Mouse (Mus musculus) heart, embryonic 13.5 days (tissue): ENCODE data around the gene Fez2. TPM values are rescaled to one million over a fixed set of nuclear protein-coding genes. Genes with fewer than 3 reads are reported as not detected.

ENCODE experiments used
- ATAC-seq: fragments of 200-750 bp; cut with Nextera tagmentation; 2 replicates; pipeline ENCODE4 v1.8.0; 2017; ENCODE audit warnings: moderate TSS enrichment; ENCODE audit not compliant: insufficient number of reproducible peaks, low FRiP score, low TSS enrichment; ENCODE audit errors: extremely low read depth
- H3K27ac ChIP-seq: fragments of 300-500 bp; sonication (generic); replicated peaks from 2 replicates; pipeline ENCODE4 v1.5.1; 2015; ENCODE audit warnings: moderate library complexity, mild to moderate bottlenecking, inconsistent platforms
- H3K27me3 ChIP-seq: fragments of 300-500 bp; sonication (generic); replicated peaks from 2 replicates; pipeline ENCODE4 v1.6.1; 2015; ENCODE audit warnings: mild to moderate bottlenecking, inconsistent platforms
- H3K36me3 ChIP-seq: fragments of 300-500 bp; sonication (generic); 2 replicates; pipeline ENCODE4 v1.6.1; 2015; ENCODE audit warnings: mild to moderate bottlenecking, inconsistent platforms
- H3K4me1 ChIP-seq: fragments of 300-500 bp; sonication (generic); 2 replicates; pipeline ENCODE4 v1.6.1; 2015; ENCODE audit warnings: inconsistent platforms
- H3K4me2 ChIP-seq: fragments of 300-500 bp; sonication (generic); 2 replicates; pipeline ENCODE4 v1.6.1; 2015; ENCODE audit warnings: inconsistent platforms, mild to moderate bottlenecking, moderate library complexity
- H3K4me3 ChIP-seq: fragments of 300-500 bp; sonication (generic); 2 replicates; pipeline ENCODE4 v1.5.1; 2015; ENCODE audit warnings: moderate library complexity, mild to moderate bottlenecking, inconsistent platforms
- H3K9ac ChIP-seq: fragments of 300-500 bp; sonication (generic); 2 replicates; pipeline ENCODE4 v1.6.1; 2015; ENCODE audit warnings: inconsistent platforms, mild to moderate bottlenecking, moderate library complexity
- H3K9me3 ChIP-seq: fragments of 300-500 bp; sonication (generic); 2 replicates; pipeline ENCODE4 v1.6.1; 2016; ENCODE audit warnings: inconsistent platforms
- WGBS: fragments of 180-500 bp; shearing (Covaris S2); methylation state at CpG from one replicate; pipeline ENCODE4 v1.1.7; 2015; ENCODE audit warnings: mixed read lengths; 5-methylcytosine and 5-hydroxymethylcytosine counted together
- polyA plus RNA-seq: library from polyadenylated mRNA; unstranded; fragments of >200 nt; fragmentation: Nextera tagmentation; extraction: Ambion mirVana; gene quantifications from 2 replicates; pipeline ENCODE4 v1.2.1, GENCODE M21; 2015

The Fez2 gene
- polyA plus RNA-seq, 1 experiment from 2014 or later: 45.3 TPM

- WGBS: 71% methylated on average over 9 of the region's 9 CpGs
- no peak for ATAC-seq
- no peak overlapping the region for H3K4me2 ChIP-seq
- H3K27me3 ChIP-seq: no peaks in the 10 kb centered on the region
- H3K4me3 ChIP-seq: no peak overlapping the region
- H3K9me3 ChIP-seq: no peaks in the 10 kb centered on the region
- H3K36me3 ChIP-seq: peaks cover 18% of the 10 kb centered on the region; the same call in 1 of the 2 replicates
- H3K9ac ChIP-seq: no peak overlapping the region
- no peak overlapping the region for H3K27ac ChIP-seq
- peaks cover 10% of the 10 kb centered on the region for H3K4me1 ChIP-seq
Measured at GRCm38 (mm10) chr17:78388101-78388847, 29.7 kb downstream of the Fez2 start.

- Histone ChIP-seq H3K36me3 (peaks cover 24% of the 10 kb centered on the region), H3K9ac (no peak overlapping the region), H3K4me2 (no peak overlapping the region), H3K9me3 (no peaks in the 10 kb centered on the region), H3K27ac (0 out of 2 replicates have a peak overlapping the region, but pooled peaks have one; percentile 12), H3K27me3 (no peaks in the 10 kb centered on the region), H3K4me3 (no peak overlapping the region), H3K4me1 (peaks cover 13% of the 10 kb centered on the region)
- no peak for ATAC-seq
- WGBS: 46% methylated on average over 9 of the region's 9 CpGs
Measured at GRCm38 (mm10) chr17:78387665-78388064, 30.3 kb downstream of the Fez2 start.

- H3K4me3 ChIP-seq: no peak overlapping the region
- no peak overlapping the region for H3K4me2 ChIP-seq
- H3K27ac ChIP-seq: no peak overlapping the region
- H3K4me1 ChIP-seq: peaks cover 4% of the 10 kb centered on the region; the same call in 1 of the 2 replicates
- peaks cover 67% of the 10 kb centered on the region for H3K36me3 ChIP-seq
- no peaks in the 10 kb centered on the region for H3K27me3 ChIP-seq
- ATAC-seq: no peak
- no peaks in the 10 kb centered on the region for H3K9me3 ChIP-seq
- 90% methylated on average over 3 of the region's 3 CpGs for WGBS
- H3K9ac ChIP-seq: no peak overlapping the region
Measured at GRCm38 (mm10) chr17:78382321-78382720, 35.6 kb downstream of the Fez2 start.

- Histone ChIP-seq H3K27me3 (no peaks in the 10 kb centered on the region), H3K36me3 (peaks cover 68% of the 10 kb centered on the region), H3K27ac (no peak overlapping the region), H3K4me2 (no peak overlapping the region), H3K4me3 (no peak overlapping the region), H3K9ac (no peak overlapping the region), H3K9me3 (no peaks in the 10 kb centered on the region), H3K4me1 (peaks cover 10% of the 10 kb centered on the region)
- ATAC-seq: no peak
- WGBS: 90% methylated on average over 11 of the region's 11 CpGs
Measured at GRCm38 (mm10) chr17:78379730-78380245, 38.2 kb downstream of the Fez2 start.

- Histone ChIP-seq H3K9ac (no peak overlapping the region), H3K27ac (no peak overlapping the region), H3K9me3 (no peaks in the 10 kb centered on the region), H3K27me3 (no peaks in the 10 kb centered on the region), H3K4me3 (no peak overlapping the region), H3K4me1 (peaks cover 10% of the 10 kb centered on the region), H3K36me3 (peaks cover 70% of the 10 kb centered on the region), H3K4me2 (no peak overlapping the region)
- no peak for ATAC-seq
- WGBS: 80% methylated on average over 8 of the region's 8 CpGs
Measured at GRCm38 (mm10) chr17:78379079-78379729, 38.7 kb downstream of the Fez2 start.

- Histone ChIP-seq H3K9ac (no peak overlapping the region), H3K4me2 (no peak overlapping the region), H3K36me3 (peaks cover 52% of the 10 kb centered on the region), H3K9me3 (no peaks in the 10 kb centered on the region), H3K27ac (no peak overlapping the region), H3K27me3 (no peaks in the 10 kb centered on the region), H3K4me1 (peaks cover 6% of the 10 kb centered on the region), H3K4me3 (no peak overlapping the region)
- WGBS: 52% methylated on average over 8 of the region's 8 CpGs
- ATAC-seq: no peak; the same call in 1 of the 2 replicates
Measured at GRCm38 (mm10) chr17:78376587-78376986, 41.4 kb downstream of the Fez2 start.

DNA sequence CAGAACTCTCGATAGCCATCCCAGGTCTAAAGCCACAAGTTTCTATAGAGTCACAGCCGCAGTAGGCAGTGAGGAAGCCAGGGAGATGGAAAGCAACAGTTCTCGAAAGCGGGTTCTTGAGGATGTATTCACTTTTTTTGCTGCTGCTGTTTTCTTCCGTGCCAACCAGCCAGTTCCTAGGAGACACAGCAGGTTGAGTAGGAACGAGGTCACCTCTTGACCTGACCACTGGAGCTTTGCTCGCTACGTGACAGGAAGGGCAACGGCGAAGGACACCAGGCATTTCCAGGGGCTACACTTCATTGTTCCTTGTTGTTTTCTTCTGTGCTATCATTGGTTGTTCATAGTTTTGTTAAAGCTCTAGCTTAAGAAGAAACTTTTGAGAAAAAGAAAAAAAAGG lies 43.2 kb downstream of the Fez2 start:
- Histone ChIP-seq H3K9me3 (no peaks in the 10 kb centered on the region), H3K27me3 (no peaks in the 10 kb centered on the region), H3K36me3 (peaks cover 41% of the 10 kb centered on the region), H3K9ac (no peak overlapping the region), H3K4me2 (no peak overlapping the region), H3K27ac (no peak overlapping the region), H3K4me1 (peaks cover 6% of the 10 kb centered on the region), H3K4me3 (no peak overlapping the region)
- no peak for ATAC-seq
- WGBS: 71% methylated on average over 10 of the region's 10 CpGs

GRCm38 (mm10) chr17:78373849-78374248 lies 44.1 kb downstream of the Fez2 start:
- WGBS: 88% methylated on average over 8 of the region's 8 CpGs
- H3K27ac ChIP-seq: no peak overlapping the region
- H3K4me1 ChIP-seq: peaks cover 6% of the 10 kb centered on the region
- ATAC-seq: no peak
- H3K4me3 ChIP-seq: no peak overlapping the region
- H3K9ac ChIP-seq: no peak overlapping the region
- H3K9me3 ChIP-seq: no peaks in the 10 kb centered on the region
- H3K27me3 ChIP-seq: no peaks in the 10 kb centered on the region
- H3K36me3 ChIP-seq: peaks cover 41% of the 10 kb centered on the region
- no peak overlapping the region for H3K4me2 ChIP-seq

DNA sequence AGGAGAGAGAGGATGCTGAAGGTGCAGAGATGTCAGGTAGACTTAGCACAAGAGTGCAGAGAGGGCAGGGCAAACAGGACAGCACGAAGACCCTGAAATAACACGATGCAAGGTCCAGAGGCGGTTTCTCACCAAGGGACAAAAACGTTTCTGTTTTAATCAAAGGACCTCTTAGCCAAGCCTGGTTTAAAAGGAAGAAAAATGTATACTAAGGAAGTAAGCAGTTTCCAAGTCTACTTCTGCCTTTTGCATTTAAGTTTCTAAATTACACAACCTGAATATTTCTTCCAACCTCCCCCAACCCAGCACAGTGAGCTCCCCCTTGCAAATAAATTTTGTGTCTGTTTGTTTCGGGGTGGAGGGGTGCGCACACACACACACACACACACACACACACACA lies 44.8 kb downstream of the Fez2 start:
- H3K4me1 ChIP-seq: peaks cover 6% of the 10 kb centered on the region
- no peaks in the 10 kb centered on the region for H3K27me3 ChIP-seq
- H3K27ac ChIP-seq: no peak overlapping the region
- no peak for ATAC-seq
- H3K9me3 ChIP-seq: no peaks in the 10 kb centered on the region
- H3K36me3 ChIP-seq: peaks cover 39% of the 10 kb centered on the region
- no peak overlapping the region for H3K4me2 ChIP-seq
- WGBS: 89% methylated on average over 6 of the region's 6 CpGs
- H3K9ac ChIP-seq: no peak overlapping the region
- H3K4me3 ChIP-seq: no peak overlapping the region

- Histone ChIP-seq H3K4me2 (no peak overlapping the region), H3K4me3 (no peak overlapping the region), H3K36me3 (peaks cover 33% of the 10 kb centered on the region), H3K27me3 (no peaks in the 10 kb centered on the region), H3K9me3 (no peaks in the 10 kb centered on the region), H3K9ac (no peak overlapping the region), H3K27ac (no peak overlapping the region), H3K4me1 (no peaks in the 10 kb centered on the region)
- 68% methylated on average over 1 of the region's 1 CpGs for WGBS
- ATAC-seq: no peak
Measured at GRCm38 (mm10) chr17:78370445-78370844, 47.5 kb downstream of the Fez2 start.

GRCm38 (mm10) chr17:78368481-78368880 lies 49.5 kb downstream of the Fez2 start:
- no peak for ATAC-seq
- Histone ChIP-seq H3K9me3 (no peaks in the 10 kb centered on the region), H3K4me1 (0 out of 2 replicates have a peak, but pooled peaks cover under 1% of the 10 kb centered on the region), H3K27ac (no peak overlapping the region), H3K36me3 (peaks cover 22% of the 10 kb centered on the region), H3K27me3 (no peaks in the 10 kb centered on the region), H3K4me3 (no peak overlapping the region), H3K4me2 (no peak overlapping the region), H3K9ac (no peak overlapping the region)
- 79% methylated on average over 8 of the region's 8 CpGs for WGBS
